Mouse (Mus musculus) right cerebral cortex, postnatal 25 days (tissue): ENCODE measurements around the gene Itih5.

Source experiments
- DNase-seq: peaks from one replicate; pipeline ENCODE4 v3.0.0; 2022

Itih5 gene

DNA sequence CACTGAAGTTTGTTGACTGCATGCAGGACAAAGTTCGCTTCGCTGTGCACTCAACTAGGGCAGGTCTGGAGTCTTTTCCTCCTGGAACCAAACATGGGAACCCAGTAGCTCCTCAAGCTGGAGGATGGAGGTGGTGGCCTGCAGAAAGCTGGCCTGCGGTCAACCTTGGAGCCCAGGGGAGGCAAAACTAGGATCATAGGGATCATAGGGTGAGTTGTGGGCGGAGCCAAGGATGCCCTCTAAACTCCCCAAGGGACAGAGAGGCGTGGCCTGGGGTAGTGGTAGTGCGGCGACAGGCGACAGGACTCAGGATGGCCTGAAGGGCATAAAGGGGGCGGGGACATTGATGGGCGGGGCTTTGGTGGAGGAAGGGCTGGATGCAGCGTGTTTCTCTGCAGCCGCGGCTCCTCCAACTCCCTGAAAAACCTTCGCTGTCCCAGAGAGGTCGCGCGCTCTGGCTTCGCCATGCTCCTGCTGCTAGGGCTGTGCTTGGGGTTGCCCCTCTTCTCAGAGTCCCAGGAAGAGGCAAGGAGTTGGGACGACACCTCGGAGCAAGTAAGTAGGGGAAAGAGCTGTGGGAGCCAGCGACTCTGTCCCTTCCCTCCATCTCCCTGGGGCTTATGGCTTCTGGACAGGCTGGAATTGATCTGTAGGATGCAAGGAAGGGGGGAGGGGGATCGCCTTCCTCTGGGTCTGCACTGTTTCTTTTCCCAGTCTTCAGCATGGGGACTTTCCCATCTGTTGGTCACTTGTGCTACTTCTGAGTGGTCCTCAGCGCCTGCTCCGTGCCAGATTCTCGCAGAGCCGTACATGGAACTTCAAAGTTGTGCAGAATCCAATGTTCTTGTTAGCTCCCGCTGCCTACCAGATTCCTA lies at the start of gene Itih5:
Gene Itih5 (plus strand): TSS at position 371 of the 875 bp plus-strand sequence.
- no peak for DNase-seq

DNA sequence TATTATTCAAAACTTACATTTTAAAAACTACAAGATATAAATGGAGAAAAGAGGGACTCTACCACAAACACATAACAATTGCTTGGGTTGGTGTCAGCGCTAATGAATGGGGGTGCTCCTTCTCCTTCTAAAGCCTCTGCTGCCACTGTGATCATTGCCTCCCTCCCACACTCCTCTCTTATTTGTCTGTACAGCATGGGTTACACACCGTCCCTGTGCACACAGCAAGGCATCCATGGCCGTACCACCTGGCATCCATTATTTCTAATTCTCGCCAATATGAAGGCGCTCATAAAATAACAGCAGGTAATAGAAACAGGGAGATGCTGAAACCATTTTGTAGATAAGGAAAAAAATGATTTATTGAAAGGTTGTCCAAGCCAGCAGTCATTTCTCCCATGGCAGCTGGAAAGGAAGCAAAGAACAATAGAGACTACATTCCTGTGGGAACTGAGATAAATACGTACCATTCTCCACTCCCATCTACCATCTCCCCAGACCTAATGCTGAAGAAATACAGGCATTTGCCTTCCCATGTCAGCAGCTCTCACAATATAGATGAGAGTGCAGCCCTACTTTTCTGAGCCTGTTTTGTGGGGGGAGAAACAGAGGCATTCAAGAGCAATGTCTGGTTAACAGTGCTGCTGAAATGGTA lies 44.7 kb upstream of the Itih5 start:
- no peak for DNase-seq

DNA sequence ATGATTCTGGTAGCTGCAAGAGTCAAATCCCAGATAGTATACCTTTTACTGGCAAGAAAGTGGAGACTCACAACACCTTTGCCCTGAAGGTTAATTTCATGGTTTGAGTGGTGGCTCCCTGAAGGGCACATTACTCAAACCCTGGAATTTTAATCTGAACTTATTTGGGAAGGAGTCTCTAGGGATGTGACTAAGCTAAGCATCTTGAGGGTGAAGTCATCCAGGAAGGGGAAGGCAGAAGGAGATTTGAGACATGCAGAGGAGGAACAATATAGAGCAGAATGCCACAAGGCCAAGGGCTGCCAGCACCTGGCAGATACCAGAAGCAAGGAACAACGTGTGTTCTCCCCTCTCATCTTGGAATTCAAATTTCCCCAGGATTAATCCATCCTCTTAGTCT lies 34.6 kb upstream of the Itih5 start:
- DNase-seq, result no peak

DNA sequence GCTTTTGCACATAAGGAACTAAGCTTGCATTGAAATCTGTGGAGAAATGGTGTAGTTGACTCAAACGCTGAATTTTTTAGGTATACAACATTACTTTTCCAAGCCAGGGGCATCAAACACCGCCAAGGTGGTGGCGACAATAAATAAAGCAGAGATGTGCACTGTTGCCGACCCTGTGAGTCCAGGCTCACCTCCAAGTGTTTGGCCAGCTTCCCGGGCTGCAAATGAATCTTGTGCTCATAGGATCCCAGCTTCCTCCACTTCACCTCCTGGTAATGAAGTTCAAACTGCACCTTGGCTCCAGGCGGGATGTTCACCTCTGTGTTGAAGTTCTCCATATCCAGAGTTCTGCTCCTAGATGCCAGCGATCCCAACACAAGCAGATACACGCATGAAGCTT lies 34.1 kb upstream of the Itih5 start:
- DNase-seq, result no peak

DNA sequence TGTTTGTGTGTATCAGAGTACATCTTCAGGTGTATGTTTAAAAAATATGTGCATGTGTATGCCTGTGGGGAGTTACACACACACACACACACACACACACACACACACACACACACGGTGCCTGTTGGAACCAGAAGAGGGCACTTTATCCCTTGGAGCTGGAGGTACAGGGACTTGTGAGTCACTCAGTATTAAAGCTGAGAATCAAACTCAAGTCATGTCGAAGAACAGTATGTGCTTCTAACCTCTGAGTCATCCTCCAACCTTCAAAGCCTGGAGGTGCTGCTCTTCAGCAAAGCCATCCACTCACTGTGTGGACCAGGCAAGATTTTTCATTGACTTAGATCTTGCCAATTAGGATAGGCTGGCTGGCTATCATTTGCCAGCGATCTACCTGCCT lies 31.5 kb upstream of the Itih5 start:
- no peak for DNase-seq

DNA sequence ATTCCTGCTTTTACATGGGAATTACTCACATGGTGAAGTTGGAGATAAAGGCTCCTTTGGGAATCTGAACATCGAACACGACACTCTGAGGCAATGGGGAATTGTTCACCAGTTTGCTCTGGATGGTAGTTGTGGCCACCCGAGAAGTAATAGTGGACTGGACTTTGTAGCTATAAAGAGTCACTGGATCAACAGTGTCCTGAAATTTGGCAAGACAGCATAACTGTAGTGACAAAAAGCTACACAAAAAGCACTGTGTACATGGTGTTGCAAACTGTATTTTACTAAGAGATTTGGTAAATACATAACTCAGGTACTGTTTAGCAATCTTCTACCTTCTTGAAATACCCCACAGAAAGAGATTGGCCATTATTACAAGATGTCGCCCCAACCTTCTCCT lies 27.2 kb upstream of the Itih5 start:
- DNase-seq, result no peak

DNA sequence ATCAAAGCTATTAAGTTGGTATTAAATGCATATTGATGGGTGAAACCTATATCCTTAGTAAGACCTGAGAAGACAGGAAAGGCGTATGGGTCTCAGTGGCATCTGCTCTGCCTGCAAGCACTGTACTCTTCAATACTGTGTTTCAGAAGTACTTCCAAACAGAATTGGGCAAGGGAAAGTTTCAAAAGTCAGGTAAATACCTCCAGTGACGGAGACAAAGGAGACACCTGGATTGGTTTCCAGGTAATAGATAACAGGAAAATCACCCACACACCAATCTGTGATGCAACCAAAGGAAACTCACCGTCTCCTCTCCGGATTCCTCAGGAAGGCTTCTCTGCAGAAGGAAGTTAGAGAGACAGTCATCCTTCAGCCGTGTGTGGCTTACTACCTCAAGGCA lies 25.9 kb upstream of the Itih5 start:
- DNase-seq, result no peak

DNA sequence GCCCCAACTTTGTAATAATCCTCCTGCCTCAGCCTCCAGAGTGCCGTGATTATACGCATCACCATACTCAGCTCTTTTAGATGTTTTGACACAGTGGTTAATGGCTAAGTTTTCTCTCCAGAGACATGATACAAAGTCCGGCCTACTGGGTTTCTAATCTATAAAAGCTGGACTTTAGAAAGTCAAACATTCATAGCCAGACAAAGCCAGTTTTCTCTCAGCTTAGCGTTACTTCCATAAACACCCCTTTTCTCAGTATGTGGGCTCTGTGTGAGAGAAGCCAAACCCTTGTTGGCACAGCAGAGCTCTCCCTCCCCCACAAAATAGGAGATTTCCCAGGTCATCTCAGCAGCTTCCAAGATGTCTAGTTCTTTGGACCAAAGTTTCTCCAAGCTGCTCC lies 24.8 kb upstream of the Itih5 start:
- DNase-seq, result no peak

DNA sequence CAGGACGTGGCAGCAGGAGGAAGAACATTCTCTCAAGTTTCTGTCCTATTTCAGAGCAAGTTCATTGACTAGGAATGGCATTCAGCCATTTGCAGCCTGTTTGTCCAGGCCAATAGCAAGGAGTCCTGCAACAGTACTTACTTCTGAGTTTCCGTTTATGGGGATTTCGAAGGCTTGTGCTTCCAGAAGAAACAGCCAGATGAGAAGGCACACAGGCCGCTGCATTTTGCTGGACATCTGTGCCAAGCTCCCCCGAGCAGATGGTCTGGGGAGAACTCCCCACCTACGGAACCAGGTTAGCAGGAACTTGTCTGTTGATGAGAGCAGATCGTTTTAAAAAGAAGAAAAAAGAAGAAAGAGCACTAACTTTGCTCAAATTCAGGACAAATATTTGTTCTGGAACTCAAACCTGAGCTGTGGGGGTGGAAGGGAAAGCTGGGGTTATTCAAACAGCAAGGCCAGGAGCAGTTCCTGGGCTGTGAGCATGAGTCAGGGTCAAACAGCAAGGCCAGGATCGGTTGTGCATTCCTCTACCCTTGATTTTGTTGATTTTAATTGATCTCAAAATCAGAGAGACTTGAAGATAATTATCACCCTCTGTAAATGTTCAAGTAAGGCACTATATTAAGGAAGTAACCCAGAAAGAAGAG lies 22.9 kb upstream of the Itih5 start:
- DNase-seq, result peak; percentile 41

DNA sequence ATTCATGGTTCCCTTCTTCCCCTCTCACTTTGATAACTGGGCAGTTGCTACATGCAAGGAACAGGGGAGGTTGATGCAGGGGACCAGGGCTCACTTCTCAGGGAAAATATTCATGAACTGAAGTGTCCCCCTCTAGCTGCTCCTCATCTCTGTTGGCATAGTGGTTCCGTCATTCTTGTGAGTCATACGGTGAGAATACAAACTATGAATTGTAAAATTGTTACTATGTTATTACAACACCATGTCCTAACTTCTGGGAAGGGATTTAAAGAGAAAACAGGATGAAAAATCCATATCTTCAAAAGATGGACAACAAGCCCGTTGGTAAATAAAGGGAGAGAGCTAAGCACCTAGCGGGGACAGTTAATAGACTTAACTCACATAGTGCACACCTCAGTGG lies 22.1 kb upstream of the Itih5 start, which contains the start of gene Itih2:
Gene Itih2 (minus strand): TSS at position 101 of the 400 bp plus-strand sequence.
- DNase-seq, result no peak

DNA sequence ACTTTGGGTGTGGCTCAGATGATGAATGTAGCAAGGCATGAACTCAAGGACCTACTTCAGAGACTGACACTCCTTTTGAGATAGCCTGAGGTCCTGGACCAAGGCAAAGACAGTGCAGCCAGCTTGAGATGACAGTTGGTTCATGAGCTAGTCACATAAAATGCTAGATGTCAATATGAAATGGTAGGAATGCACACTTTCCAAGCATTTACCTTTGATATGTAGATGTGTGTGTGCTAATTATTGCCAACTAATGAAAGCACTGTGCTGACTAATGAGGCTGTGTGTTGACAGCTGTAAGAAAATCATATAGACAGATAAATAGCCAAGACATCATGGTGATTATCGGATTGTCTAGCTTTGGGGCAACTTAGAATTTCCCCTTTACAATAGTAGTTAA lies 21.2 kb upstream of the Itih5 start:
- DNase-seq, result no peak

DNA sequence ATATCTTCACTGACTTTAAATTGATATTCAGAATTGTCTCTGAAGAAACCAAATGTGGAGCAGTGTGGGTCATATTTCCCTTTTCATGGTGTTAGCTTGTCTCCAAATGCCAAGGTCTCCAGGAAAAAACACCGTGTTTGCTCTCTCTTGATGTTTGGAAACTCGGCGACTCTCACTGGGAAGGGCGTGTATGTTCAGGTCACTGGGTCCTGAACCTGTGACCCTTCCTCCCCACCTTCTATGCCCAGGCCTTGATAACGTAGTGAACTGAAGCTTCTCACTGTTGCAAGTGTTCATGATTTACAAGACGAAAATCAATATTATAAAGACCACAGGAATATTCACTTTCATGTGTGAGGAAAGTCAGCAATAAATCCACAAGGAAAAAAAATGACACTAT lies 19.4 kb upstream of the Itih5 start:
- no peak for DNase-seq

DNA sequence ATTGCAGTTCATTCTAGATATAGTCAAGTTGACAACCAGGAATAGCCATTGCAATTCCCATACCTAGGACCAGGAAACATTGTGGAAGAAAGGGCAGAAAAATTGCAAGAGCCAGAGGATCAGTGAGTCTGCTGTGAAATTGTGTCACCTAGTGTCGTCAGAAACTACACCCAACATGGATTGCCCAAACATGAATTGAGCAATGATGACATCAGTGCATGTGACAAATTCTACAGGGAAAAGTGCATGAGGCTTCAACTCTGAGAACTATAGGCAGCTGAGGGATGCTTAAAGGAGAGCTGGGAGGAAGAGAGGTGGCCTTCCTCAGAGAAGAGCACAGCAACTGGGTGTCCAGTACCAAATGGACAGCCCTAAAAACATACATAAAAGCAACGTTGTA lies 16.1 kb upstream of the Itih5 start:
- DNase-seq, result no peak

DNA sequence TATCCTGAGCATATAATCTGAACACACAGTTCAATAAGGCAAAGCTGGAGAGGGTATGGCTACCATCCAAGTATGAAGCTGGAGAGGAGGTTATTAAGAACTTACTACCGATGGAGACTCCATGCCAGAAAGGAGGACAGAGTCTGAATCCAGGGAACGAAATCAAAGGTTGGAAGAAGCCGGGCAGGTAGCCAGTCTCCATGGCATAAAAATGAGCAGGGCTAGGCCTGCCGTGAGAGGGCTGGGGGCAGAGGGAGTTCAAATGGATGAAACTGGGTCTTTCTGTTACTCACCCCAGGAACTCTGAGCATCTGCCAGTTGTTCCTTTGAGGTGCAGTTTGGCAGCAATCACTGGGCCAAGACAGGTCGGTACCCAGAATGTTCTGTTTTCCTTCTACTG lies 12.9 kb upstream of the Itih5 start:
- no peak for DNase-seq

DNA sequence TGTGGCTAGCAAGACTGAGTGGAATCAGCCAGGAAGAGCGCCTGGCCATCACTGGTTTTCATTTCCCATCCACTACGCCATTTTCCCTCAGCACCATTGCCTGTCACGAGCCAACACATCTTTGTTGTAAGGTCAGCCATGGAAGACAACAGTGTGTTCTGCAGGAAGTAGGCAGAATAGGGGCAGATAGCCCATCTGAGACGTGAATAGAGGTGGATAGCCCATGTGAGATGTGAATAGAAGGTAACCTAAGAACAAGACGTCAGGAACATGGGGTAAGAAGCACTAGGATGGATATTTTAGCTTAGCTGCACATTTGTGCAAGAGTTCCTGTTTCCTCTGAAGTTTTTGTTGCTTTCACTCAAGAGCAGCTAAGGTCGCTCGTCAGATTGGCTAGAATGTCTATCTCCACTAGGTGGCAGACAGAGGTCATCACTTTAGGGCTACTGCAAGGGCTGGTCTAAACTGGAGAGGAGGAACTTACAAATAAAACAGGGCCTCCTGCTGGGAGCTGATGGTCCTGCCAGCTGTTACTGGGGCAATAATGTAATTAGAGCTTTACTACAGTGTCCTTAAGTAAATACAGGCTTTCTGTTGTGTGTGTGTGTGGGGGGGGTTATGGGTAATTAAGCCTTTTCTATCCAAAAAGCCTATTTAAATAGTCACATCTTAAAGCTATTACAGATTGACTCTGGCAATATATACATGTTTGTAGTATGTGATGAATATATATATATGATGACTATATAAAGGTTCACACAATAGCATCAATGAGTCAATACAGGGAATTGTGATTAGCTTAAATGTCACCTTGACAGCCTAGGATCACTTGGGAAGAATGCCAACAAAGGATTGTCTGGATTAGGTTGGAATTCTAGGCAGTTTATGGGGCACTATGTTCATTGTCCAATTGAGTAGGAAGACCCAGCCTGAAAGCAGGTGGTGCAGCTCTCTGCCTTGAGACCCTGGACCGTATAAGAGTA lies 10.6 kb upstream of the Itih5 start:
- DNase-seq, result no peak

DNA sequence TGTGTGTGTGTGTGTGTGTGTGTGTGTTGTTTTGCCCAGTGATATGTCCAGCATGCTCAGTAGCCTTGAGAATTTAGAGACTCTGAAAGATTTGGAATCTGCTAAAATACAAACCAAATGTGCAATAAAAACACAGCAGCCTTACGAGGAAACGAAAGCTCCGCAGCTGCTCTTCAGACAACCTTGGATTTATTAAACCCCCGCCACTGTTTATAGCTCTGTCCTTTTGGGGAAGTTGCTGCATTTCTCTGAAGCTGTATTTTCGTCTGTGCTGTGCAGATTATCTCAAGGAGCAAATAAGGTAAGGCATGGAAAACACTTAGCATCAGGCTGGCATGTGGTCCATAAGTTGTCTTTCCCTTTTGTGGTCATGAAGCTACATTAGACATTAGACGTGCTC lies 7.9 kb upstream of the Itih5 start:
- no peak for DNase-seq

DNA sequence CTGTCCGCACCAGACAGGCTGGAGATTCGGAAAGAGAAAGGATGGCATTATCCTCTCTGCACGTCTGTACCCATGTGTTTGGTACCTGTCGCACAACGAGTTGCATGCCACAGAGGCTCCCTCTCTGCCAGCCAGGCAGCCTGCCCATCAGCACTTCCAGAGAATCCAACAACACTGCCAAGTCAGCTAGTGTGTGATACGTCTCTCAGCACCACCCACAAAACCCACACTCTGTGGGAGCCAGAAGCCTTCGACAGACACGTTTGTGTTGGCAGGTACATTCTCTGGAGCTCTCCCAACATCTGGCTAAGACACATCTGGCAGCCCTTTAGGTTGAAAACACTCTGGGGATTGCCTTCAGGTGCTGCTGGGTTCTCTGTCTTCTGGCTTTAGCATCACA lies 6.2 kb upstream of the Itih5 start:
- peak; percentile 41 for DNase-seq

DNA sequence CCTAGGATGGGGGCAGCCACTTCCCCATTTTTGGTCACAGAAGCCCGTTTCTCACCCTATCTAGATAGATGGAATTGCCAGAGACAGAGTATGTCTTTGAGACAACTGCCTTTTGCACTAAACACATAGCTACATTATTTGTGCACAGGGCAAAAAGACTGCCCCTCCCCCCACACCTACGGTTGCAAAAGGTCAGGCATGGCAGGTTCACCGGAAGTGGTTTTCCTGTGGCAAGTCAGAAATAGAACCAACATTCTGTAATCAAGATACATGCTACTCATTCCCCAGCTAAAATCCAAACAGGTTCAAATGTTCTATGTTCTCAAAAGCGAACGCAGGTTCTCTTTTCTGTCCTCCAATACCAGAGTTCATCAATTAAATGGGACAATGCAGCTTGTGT lies 781 bp upstream of the Itih5 start:
- no peak for DNase-seq

DNA sequence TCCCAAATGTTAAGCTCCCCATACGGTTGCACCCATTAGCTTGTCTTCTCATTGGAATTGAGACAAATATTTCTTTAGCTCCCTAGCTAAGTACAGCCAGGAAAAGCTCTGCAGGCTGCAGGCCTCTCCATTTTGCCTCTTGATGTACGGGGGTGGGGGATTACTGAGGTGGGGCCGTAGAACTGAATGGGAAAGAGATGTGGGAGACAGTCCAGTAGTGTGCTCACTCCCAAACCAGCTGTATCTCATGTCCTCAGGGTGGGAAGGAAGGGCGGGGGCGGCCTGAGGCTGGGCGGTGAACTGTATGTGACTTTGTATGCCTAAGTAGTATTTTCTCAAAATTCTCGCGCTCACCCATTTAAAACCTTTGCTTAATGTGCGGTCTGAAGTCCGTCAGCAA lies 3.8 kb downstream of the Itih5 start:
- no peak for DNase-seq

DNA sequence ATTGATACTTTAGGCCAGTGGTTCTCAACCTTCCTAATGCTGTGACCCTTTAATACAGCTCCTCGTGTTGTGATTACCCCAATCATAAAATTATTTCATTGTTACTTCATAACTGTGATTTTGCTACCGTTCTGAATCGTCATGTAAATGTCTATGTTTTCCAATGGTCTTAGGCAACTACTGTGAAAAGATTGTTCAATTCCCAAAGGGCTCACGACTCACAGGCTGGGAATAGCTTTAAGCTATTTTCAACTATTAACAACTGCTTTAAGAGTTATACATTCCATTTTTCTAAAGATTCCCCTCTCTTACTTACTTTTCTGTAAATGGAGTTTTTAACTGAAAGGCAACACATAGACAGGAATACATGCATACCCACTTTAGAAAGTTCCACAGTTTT lies 8.6 kb downstream of the Itih5 start:
- DNase-seq, result no peak

DNA sequence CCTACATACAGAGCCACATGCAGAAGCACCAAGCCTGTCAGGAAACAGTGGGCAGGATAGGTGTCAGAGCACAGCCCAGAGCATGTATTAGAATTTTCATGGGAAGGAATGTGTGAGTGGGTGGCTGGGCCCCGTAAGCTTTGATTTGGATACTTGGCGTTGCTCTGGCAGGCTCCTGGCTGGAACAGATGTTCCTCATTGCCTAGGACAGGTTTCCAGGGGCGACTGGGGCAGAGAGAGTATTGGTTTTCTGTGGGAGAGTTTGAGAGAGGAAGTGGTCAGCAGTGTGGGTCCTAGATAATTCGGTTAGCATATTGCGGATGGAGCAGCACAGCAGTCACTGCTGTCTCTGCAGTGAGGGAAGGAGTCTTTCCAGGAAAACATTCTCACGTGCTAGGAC lies 13.3 kb downstream of the Itih5 start:
- no peak for DNase-seq

DNA sequence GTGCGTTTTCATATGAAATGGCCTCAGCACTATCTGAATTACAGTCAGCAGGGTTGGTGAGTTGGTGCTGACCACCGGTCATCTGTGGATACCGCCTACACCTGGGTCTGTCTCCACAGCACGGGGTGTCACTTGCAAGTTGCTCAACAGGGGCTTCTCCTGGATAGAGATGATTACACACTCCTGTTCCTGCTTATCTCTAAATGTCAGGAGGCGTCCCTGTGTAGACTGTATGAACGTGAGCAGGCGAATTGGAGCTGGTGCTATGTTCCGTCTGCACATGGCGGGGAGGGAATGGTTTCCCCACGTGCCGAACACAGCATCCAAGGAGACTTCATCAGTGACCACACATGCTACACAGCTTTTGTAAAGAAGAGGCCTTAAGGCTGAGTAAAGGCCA lies 13.9 kb downstream of the Itih5 start:
- no peak for DNase-seq

DNA sequence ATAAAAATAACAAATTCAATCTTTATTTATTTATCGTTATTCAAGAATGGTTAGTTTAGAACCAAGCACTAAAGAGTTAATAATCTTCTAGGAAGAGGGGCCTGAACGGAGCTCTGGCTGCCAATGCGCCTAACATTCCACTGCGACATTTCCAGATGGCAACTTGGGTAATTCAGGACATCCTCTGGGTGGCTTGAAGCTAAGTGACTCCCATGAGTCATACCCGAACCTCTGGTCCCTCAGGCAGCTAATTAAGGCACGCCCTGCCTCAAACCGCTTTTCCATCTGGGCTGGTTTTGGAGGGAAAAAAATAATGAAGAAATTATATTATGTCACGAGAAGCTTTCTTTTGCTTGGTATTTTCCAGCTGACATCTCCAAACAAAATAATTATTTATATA lies 14.6 kb downstream of the Itih5 start:
- no peak for DNase-seq
